In genomic region chr9:61435191-61435989, GRCm38 (mm10) we compare ENCODE assay signal across 8 mouse cellular contexts.
DNase-seq lines count a peak whose midpoint lies in the region; ATAC-seq and TF ChIP-seq lines count a peak whose summit lies in the region.

No protein-coding gene starts in this region.

- ATAC-seq in liver, postnatal 0 days, result peak; percentile 59
- peak; percentile 80 for ATAC-seq in stomach, embryonic 16.5 days (ENCODE audit: insufficient read depth, low FRiP score)
- ATAC-seq in CD4-positive, CD25-positive, alpha-beta regulatory T cell, adult 4 months, result no peak

- no peak overlapping the region for H3K9ac ChIP-seq in liver, postnatal 0 days (replicated peaks)
- no peak overlapping the region for H3K9ac ChIP-seq in stomach, embryonic 16.5 days (ENCODE audit: low read length)

- H3K4me2 ChIP-seq in liver, postnatal 0 days (ENCODE audit: low read depth, low read length), result no peak overlapping the region
- H3K4me2 ChIP-seq in stomach, embryonic 16.5 days (ENCODE audit: low read depth, low read length), result no peak overlapping the region

- H3K36me3 ChIP-seq in liver, postnatal 0 days (replicated peaks; ENCODE audit: insufficient read depth, low read length), result no peaks in the 10 kb centered on the region
- H3K36me3 ChIP-seq in stomach, embryonic 16.5 days (ENCODE audit: control insufficient read depth, insufficient read depth, low read length), result no peaks in the 10 kb centered on the region

- H3K27me3 ChIP-seq in liver, postnatal 0 days (ENCODE audit: insufficient read depth, low read length), result no peaks in the 10 kb centered on the region
- no peaks in the 10 kb centered on the region for H3K27me3 ChIP-seq in stomach, embryonic 16.5 days (ENCODE audit: control insufficient read depth, insufficient read depth, low read length)

- DNase-seq in adrenal gland, adult 2 months, result peak; percentile 73
- no peak for DNase-seq in adrenal gland, postnatal 4 days (ENCODE audit: low spot score in 2 of 2)
- peak; percentile 71 to 74 for DNase-seq in spleen, postnatal 36 days (ENCODE audit: low spot score in 2 of 2)
- DNase-seq in spleen, adult 12 weeks (ENCODE audit: low spot score), result no peak
- DNase-seq in heart, adult 8-10 months (ENCODE audit: low spot score), result peak; percentile 48
- DNase-seq in liver, postnatal 0 days, result peak; percentile 56

- no peak overlapping the region for H3K27ac ChIP-seq in liver, postnatal 0 days (ENCODE audit: low read depth)
- H3K27ac ChIP-seq in stomach, embryonic 16.5 days (ENCODE audit: low read length), result no peak overlapping the region

- 37% methylated on average over 8 of the region's 8 CpGs for WGBS in liver, postnatal 0 days (ENCODE audit: insufficient replicate concordance)
- WGBS in stomach, embryonic 16.5 days, result 35% methylated on average over 8 of the region's 8 CpGs

- no peak overlapping the region for H3K4me3 ChIP-seq in liver, postnatal 0 days (ENCODE audit: low read depth, low read length)
- no peak overlapping the region for H3K4me3 ChIP-seq in stomach, embryonic 16.5 days (replicated peaks; ENCODE audit: low read length)

- no peak for TF ChIP-seq EP300 in liver, postnatal 0 days (IDR thresholded peaks at IDR 0.05; ENCODE audit: low read depth)

- H3K4me1 ChIP-seq in liver, postnatal 0 days (ENCODE audit: insufficient read depth), result 0 out of 2 replicates have a peak, but pooled peaks cover 2% of the 10 kb centered on the region
- peaks cover 7% of the 10 kb centered on the region; the same call in 1 of the 2 replicates for H3K4me1 ChIP-seq in stomach, embryonic 16.5 days (ENCODE audit: control insufficient read depth, insufficient read depth, low read length)

- TF ChIP-seq CTCF in liver, postnatal 0 days (IDR thresholded peaks at IDR 0.05; ENCODE audit: low read depth), result no peak

- no peaks in the 10 kb centered on the region for H3K9me3 ChIP-seq in liver, postnatal 0 days (ENCODE audit: low read length)
- H3K9me3 ChIP-seq in stomach, embryonic 16.5 days (replicated peaks; ENCODE audit: control insufficient read depth, low read length), result no peaks in the 10 kb centered on the region

Comparison
In these comparisons a context has a peak if more than half of its experiments do, and no peak if none do; other contexts are left out.
1. DNase-seq: peak in adrenal gland, adult 2 months (single experiment), spleen, postnatal 36 days (2 of 2), heart, adult 8-10 months (single experiment) and liver, postnatal 0 days (single experiment); none in adrenal gland, postnatal 4 days (0 of 2) and spleen, adult 12 weeks (single experiment).